ENCODE assay signal across 10 mouse cellular contexts in genomic region chr15:101970536-101970935, GRCm38 (mm10). TPM values are rescaled to one million over a fixed set of nuclear protein-coding genes. Genes with fewer than 3 reads are reported as not detected.
A peak's percentile ranks its signal among the peaks of the same experiment; 100 is the strongest.
DNase-seq lines count a peak whose midpoint lies in the region; ATAC-seq and TF ChIP-seq lines count a peak whose summit lies in the region.
"Had no signal": no experiment of that assay in that cellular context is flagged by ENCODE, and none has a peak within 500 bp of the region (broad histone marks: within the 10 kb centered on the region; RNA-seq: fewer than 3 reads in every experiment).

No protein-coding gene starts in this region.

- TF ChIP-seq EP300 in lung, postnatal 0 days (IDR thresholded peaks at IDR 0.05): no peak

- no peak for ATAC-seq in lung, postnatal 0 days

- no peaks in the 10 kb centered on the region for H3K36me3 ChIP-seq in embryonic facial prominence, embryonic 10.5 days (replicated peaks)
- H3K36me3 ChIP-seq in lung, postnatal 0 days (ENCODE audit: insufficient read depth, low read length): no peaks in the 10 kb centered on the region

- H3K27ac ChIP-seq in embryonic facial prominence, embryonic 10.5 days (replicated peaks): no peak overlapping the region
- H3K27ac ChIP-seq in lung, postnatal 0 days (ENCODE audit: low read length): no peak overlapping the region

- no peaks in the 10 kb centered on the region for H3K9me3 ChIP-seq in embryonic facial prominence, embryonic 10.5 days
- H3K9me3 ChIP-seq in lung, postnatal 0 days (ENCODE audit: low read length): no peaks in the 10 kb centered on the region

- peak; percentile 86 for TF ChIP-seq CTCF in lung, postnatal 0 days (IDR thresholded peaks at IDR 0.05)

- no peak overlapping the region for H3K4me3 ChIP-seq in embryonic facial prominence, embryonic 10.5 days
- H3K4me3 ChIP-seq in lung, postnatal 0 days (ENCODE audit: low read depth, low read length): no peak overlapping the region

- 10% methylated on average over 3 of the region's 6 CpGs for WGBS in embryonic facial prominence, embryonic 10.5 days
- WGBS in lung, postnatal 0 days: 10% methylated on average over 3 of the region's 6 CpGs

- H3K27me3 ChIP-seq in embryonic facial prominence, embryonic 10.5 days (replicated peaks; ENCODE audit: low read depth, poor library complexity, severe bottlenecking): peaks cover 34% of the 10 kb centered on the region
- H3K27me3 ChIP-seq in lung, postnatal 0 days (replicated peaks; ENCODE audit: insufficient read depth, low read length): no peaks in the 10 kb centered on the region

- peak; percentile 78 for DNase-seq in heart, postnatal 4 days
- no peak for DNase-seq in heart, adult 9 months (ENCODE audit: low spot score in 2 of 2)
- DNase-seq in urinary bladder, postnatal 25 days (ENCODE audit: low spot score): peak; percentile 51
- no peak for DNase-seq in urinary bladder, adult 2 months (ENCODE audit: low spot score)
- DNase-seq in embryonic facial prominence, embryonic 10.5 days (ENCODE audit: low spot score): peak; percentile 81
- DNase-seq in lung, postnatal 0 days (ENCODE audit: low spot score): peak; percentile 73
- DNase-seq in thymus, postnatal 10 days (ENCODE audit: low spot score in 2 of 2): no peak
- no peak for DNase-seq in layer of hippocampus, postnatal 14 days (ENCODE audit: low spot score in 2 of 2)

- H3K4me2 ChIP-seq in lung, postnatal 0 days (replicated peaks; ENCODE audit: low read depth, low read length): no peak overlapping the region

- no peak overlapping the region for H3K9ac ChIP-seq in lung, postnatal 0 days (replicated peaks; ENCODE audit: low read depth)

- H3K4me1 ChIP-seq in embryonic facial prominence, embryonic 10.5 days: peaks cover 13% of the 10 kb centered on the region
- H3K4me1 ChIP-seq in lung, postnatal 0 days (ENCODE audit: insufficient read depth, low read depth, low read length): no peaks in the 10 kb centered on the region

RNA-seq across cellular contexts. Expression of gene Krt78, which starts 16.4 kb away (rescaled TPM):
- total RNA-seq in heart, postnatal 4 days (2021): under 1 TPM in 1 of 2 experiments, not detected in 1; 0.07 TPM
- polyA plus RNA-seq in urinary bladder, adult 2 months (2012; rRNA removed): 2.1 and 3.0 TPM in 2 replicates
- polyA plus RNA-seq in embryonic facial prominence, embryonic 10.5 days (2016; fragmentation: Nextera tagmentation; extraction: Ambion mirVana): not detected in 2 replicates
- polyA plus RNA-seq in lung, postnatal 0 days (2015; fragmentation: Nextera tagmentation; extraction: Ambion mirVana): 0.08 and 0.20 TPM in 2 replicates
- total RNA-seq in layer of hippocampus, postnatal 14 days (2021): not detected
- total RNA-seq: layer of hippocampus, adult 18-20 months had no signal
- polyA plus RNA-seq: neural tube, embryonic 14.5 days had no signal

RNA-seq across cellular contexts. Expression of gene Krt79, which starts 30.4 kb away (rescaled TPM):
- under 1 TPM; 0.25 to 0.45 TPM for total RNA-seq in heart, postnatal 4 days (2021)
- 1.5 and 1.9 TPM in 2 replicates for polyA plus RNA-seq in urinary bladder, adult 2 months (2012; rRNA removed)
- polyA plus RNA-seq in embryonic facial prominence, embryonic 10.5 days (2016; fragmentation: Nextera tagmentation; extraction: Ambion mirVana): 0.20 and 0.49 TPM in 2 replicates
- 1.0 and 1.4 TPM in 2 replicates for polyA plus RNA-seq in lung, postnatal 0 days (2015; fragmentation: Nextera tagmentation; extraction: Ambion mirVana)
- under 1 TPM in 1 of 2 experiments, not detected in 1; 0.44 TPM for total RNA-seq in layer of hippocampus, postnatal 14 days (2021)

RNA-seq across cellular contexts. Expression of gene Krt8, which starts 33.7 kb away (rescaled TPM):
- total RNA-seq in heart, postnatal 4 days (2021): 1 to 10 TPM; 6.2 to 6.4 TPM
- 382 and 417 TPM in 2 replicates for polyA plus RNA-seq in urinary bladder, adult 2 months (2012; rRNA removed)
- 86.3 and 91.9 TPM in 2 replicates for polyA plus RNA-seq in embryonic facial prominence, embryonic 10.5 days (2016; fragmentation: Nextera tagmentation; extraction: Ambion mirVana)
- 353 and 389 TPM in 2 replicates for polyA plus RNA-seq in lung, postnatal 0 days (2015; fragmentation: Nextera tagmentation; extraction: Ambion mirVana)
- 1 to 10 TPM in 1 of 2 experiments, under 1 TPM in 1; 0.31 to 1.6 TPM for total RNA-seq in layer of hippocampus, postnatal 14 days (2021)
- total RNA-seq: layer of hippocampus, adult 18-20 months had no signal

RNA-seq across cellular contexts. Expression of gene Krt4, which starts 46.0 kb away (rescaled TPM):
- total RNA-seq in heart, postnatal 4 days (2021): not detected
- 74.0 and 74.4 TPM in 2 replicates for polyA plus RNA-seq in urinary bladder, adult 2 months (2012; rRNA removed)
- polyA plus RNA-seq in embryonic facial prominence, embryonic 10.5 days (2016; fragmentation: Nextera tagmentation; extraction: Ambion mirVana): not detected in 2 replicates
- polyA plus RNA-seq in lung, postnatal 0 days (2015; fragmentation: Nextera tagmentation; extraction: Ambion mirVana): 2.5 and 2.9 TPM in 2 replicates
- not detected for total RNA-seq in layer of hippocampus, postnatal 14 days (2021)
- total RNA-seq: layer of hippocampus, adult 18-20 months had no signal

RNA-seq across cellular contexts. Expression of gene Krt18, which starts 57.4 kb away (rescaled TPM):
- 10 to 100 TPM; 14.9 to 15.4 TPM for total RNA-seq in heart, postnatal 4 days (2021)
- 642 and 655 TPM in 2 replicates for polyA plus RNA-seq in urinary bladder, adult 2 months (2012; rRNA removed)
- 95.2 and 101 TPM in 2 replicates for polyA plus RNA-seq in embryonic facial prominence, embryonic 10.5 days (2016; fragmentation: Nextera tagmentation; extraction: Ambion mirVana)
- 235 and 248 TPM in 2 replicates for polyA plus RNA-seq in lung, postnatal 0 days (2015; fragmentation: Nextera tagmentation; extraction: Ambion mirVana)
- total RNA-seq in layer of hippocampus, postnatal 14 days (2021): 1 to 10 TPM in 1 of 2 experiments, under 1 TPM in 1; 0.45 to 3.4 TPM

Comparison
In these comparisons a context has a peak if more than half of its experiments do, and no peak if none do; other contexts are left out.
1. DNase-seq: peak in heart, postnatal 4 days (single experiment), urinary bladder, postnatal 25 days (single experiment), embryonic facial prominence, embryonic 10.5 days (single experiment) and lung, postnatal 0 days (single experiment); none in heart, adult 9 months (0 of 2), urinary bladder, adult 2 months (single experiment), thymus, postnatal 10 days (0 of 2) and layer of hippocampus, postnatal 14 days (0 of 2).